Mouse (Mus musculus) spleen, postnatal 4 days (tissue): ENCODE measurements at regions not wholly inside any gene's neighbourhood (a gene's known extent, or its start where the extent isn't known, plus 50 kb on each side); places are given as distances from the start of the nearest gene placed in this dataset.

Experiments
- DNase-seq, 2 experiments: peaks; one replicate each; pipeline ENCODE4 v3.0.0; 2022; ENCODE audit warnings: low spot score in 2 of 2

- no peak for DNase-seq
Observed at GRCm38 (mm10) chr8:15271793-15272587, 226.1 kb upstream of the BB014433 start.

DNA sequence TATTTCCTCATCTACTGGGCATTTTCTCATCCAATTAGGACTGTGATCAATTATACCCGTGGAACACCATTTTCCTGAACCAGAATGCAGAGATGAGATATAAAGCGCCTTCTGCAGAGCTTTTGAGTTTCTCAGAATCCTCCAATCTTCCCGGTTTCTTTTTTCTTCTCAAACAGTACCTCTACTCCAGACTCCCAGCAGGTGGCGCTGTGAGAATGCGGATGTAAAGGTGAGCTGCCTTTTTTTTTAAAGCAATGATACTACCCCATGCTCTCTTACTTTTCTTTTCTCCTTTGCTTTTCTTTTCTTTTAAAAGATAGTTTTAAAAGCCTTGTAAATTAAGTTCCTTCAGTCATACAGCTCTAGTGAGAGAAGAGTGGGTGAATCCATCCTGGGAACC, 224.4 kb upstream of the BB014433 start:
- peak in 1 of 2 experiments; percentile 69 for DNase-seq

- DNase-seq: no peak
Observed at GRCm38 (mm10) chr8:15244770-15245485, 199.1 kb upstream of the BB014433 start.

GRCm38 (mm10) chr8:15235410-15235809, 189.5 kb upstream of the BB014433 start:
- DNase-seq: no peak

- no peak for DNase-seq
Observed at GRCm38 (mm10) chr8:15233241-15233640, 187.4 kb upstream of the BB014433 start.

DNA sequence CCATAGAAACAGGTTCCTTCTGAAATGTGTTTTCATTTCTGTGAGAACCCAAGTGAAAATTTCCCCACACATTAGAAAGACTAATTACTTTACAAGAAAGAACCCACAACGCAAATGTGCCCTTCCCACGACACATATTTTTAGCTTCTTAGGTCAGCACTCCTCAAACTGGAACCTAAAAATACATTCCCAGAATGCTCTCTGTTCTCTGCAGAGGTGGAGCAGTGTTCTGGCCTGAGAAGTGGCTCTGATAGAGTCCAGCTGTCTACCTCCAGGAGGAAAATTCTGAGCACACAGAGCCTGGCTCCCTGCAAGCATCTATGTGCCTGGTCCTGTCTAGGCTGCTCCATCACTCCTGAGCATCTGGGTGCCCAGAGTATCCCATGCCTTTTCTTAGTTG, 184.3 kb upstream of the BB014433 start:
- no peak for DNase-seq

DNA sequence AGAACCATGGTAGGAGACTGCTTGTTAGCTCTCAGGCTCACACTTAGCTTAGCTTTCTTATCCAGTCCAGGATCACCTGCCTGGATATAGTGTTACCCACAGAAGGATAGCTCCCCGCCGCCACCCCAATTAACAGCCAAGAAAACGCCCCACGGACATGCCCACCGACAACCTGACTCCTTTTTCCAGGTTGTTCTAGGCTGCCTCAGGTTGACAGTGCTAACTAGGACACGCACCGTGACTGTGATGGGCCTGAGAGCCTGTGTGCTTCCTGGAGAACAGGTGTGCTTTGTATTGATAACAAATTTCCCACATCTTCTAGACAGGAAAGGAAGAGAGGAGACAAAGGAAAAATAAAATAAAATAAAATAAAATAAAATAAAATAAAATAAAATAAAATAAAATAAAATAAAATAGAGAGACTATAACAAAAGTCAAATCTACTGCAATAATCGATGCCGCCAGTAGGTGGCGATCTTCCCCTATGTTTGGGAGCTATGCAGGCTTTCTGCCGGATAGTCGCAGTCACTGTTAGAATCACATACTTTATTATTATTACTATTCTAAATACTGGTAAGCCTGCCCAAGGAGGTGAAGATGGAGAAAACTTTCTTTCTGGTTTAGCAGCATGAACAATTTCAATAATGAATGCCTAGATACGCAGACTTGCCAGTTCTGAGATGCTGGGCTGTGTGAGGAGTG, 175.5 kb upstream of the BB014433 start:
- DNase-seq: peak in 1 of 2 experiments; percentile 69

DNA sequence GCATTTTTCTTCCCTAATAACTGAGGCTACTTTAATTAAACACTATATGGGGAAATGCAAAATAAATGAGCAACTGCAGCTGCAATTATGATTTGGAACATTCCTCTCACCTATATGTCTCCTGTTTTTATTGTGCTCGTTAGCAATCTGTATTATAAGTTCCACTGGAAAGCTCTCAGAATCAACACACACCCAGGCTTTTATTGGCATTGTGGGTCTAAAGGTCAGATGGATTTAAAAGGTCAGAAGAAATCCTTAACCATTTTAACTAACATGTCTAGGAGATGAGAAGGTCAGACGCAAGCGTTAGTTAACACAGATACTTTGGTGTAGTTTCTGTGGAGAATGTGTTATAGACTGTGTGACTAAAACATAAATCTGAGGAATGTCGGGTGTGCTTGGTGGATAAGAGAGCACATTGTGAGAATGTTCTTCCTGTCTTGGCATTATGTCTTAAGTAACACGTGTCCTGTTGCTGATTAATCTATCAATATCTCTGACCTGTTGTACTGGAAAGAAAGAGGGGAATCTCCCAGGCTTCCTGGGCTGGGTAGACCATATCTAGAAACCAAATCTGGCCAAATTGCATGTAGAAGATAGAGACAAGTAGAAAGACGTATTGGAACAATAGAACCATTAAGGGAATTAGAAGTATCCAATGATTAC, 164.1 kb upstream of the BB014433 start:
- no peak for DNase-seq

DNA sequence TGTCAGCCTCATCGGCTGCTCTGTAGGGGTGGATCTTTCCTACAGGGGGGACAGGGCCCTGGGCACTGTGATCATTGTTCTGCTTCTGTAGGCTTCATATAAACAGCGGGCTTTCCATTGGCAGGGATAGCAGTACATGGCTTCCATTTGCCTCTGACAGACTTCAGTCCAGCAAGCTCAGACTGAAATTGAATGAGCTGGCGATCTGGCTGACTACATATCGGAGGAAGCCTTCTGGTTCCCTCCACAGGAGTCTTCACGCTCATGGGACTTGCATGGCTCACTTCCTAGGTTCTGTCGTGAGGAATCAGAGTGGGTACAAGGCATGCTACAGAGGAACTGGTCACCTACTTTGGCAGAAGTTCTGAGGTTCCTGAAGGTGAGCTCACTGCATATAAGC, 155.7 kb upstream of the BB014433 start:
- no peak for DNase-seq

DNA sequence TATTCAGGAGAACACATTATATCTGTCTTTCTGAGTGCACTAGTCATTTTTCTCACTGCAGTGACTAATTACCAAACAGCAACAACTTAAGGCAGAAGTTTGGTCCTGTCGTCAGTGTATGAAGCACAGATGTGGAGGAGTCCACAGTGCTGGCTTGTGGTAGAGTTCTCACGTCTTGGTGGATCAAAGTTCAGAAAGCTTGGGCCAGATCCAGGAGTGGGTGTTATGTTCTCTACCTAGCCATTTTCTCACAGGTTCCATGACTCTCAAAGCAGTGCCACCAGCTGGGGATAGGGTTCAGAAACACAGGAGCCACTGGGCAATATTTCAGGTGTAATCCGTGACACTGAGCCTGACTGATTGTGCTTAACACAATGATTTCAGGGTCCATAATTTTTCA, 144.8 kb upstream of the BB014433 start:
- no peak for DNase-seq

DNA sequence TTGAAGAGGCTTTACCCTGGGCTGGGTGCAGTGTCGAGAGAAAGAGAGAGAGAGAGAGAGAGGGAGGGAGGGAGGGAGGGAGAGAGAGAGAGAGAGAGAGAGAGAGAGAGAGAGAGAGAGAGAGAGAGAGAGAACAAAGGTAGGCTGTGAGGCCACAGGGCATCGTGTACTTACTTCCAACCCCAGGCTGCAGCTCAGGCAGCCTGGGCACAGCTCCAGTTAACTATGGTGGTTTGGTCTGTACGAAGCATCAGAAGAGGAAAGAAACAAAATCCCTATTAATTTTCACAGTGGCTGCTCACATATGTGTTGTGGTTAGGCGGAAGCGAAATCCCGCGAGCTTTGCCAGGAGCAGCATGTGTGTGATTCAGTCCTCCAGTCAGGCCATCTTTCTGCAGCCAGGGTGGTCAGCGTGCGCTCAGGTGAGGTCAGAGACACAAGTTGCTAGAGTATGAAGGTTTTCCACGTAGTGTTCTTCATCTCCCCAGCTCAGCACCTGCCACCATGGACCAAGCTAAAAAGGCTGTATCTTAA, 143.3 kb upstream of the BB014433 start:
- no peak for DNase-seq
